Mouse (Mus musculus): Measurements from ENCODE around the gene Gtf2ird1.
A peak's percentile ranks its signal among the peaks of the same experiment; 100 is the strongest.

Gtf2ird1 gene

GRCm38 (mm10) chr5:134444473-134444872 lies 12.0 kb downstream of the Gtf2ird1 start:
- DNase-seq (ENCODE audit: low spot score) = no peak

GRCm38 (mm10) chr5:134442066-134442465 lies 14.4 kb downstream of the Gtf2ird1 start:
- no peak for DNase-seq (ENCODE audit: low spot score)

- no peak for DNase-seq (ENCODE audit: low spot score)
Measured at GRCm38 (mm10) chr5:134441105-134441504, 15.4 kb downstream of the Gtf2ird1 start.

DNA sequence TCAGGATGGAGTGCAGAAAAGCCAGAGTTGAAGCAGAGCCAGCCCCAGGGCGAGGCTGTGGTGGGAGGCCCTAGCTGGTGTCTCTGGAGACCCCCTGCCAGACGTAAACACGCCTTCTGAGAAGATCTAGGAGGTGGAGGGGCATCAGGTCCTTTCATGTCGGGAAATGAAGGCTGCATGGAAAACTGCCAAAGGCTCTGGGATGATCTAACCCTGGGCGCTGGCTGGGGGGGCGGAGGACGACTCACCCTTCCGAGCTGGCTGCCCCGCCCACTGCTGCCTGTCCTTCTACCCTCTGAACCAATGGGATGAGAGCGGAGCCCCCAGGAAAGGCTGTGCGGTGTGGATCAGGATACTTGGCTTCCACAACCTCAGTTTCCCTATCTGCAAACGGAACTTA lies 16.4 kb downstream of the Gtf2ird1 start:
- no peak for DNase-seq (ENCODE audit: low spot score)

GRCm38 (mm10) chr5:134439481-134439880 lies 17.0 kb downstream of the Gtf2ird1 start:
- no peak for DNase-seq (ENCODE audit: low spot score)

DNA sequence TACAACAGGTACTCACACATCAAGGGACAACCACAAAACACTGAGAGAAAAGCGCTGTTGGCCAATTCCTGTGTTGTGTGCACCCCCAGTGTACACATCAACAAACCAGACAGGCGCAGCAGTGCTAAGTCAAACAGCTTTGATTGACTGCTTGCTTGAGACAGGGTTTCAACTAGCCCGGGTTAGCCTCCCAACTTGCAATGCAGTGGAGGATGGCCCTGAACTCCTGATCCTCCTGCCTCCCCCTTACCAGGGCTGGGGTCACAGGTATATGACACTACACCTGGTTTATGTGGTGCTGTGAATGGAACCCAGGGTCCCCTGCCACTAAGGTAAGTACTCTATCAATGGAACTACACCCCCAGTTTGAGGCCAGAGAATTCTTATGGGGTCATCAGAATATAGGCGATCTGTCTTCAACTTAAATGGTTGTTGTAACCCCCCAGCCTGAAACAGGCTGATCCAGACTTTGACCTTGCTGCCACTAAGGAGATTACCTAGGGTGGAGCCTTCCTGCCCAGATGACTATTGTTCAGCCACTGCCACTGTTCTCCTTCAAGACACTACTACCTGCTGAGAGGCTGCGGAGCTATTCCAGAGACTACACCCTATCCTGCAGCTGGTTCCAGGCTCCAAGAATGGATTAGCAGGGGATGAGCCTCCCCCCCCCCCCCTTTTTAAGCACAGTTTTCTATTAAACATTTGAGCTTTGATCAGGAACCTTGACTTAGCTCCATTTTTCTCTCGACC lies 17.7 kb downstream of the Gtf2ird1 start:
- no peak for DNase-seq (ENCODE audit: low spot score)

GRCm38 (mm10) chr5:134437459-134437827 lies 19.1 kb downstream of the Gtf2ird1 start:
- no peak for DNase-seq (ENCODE audit: low spot score)

GRCm38 (mm10) chr5:134436782-134437458 lies 19.6 kb downstream of the Gtf2ird1 start:
- DNase-seq (ENCODE audit: low spot score) = no peak

GRCm38 (mm10) chr5:134435836-134436331 lies 20.6 kb downstream of the Gtf2ird1 start:
- peak; percentile 65 for DNase-seq (ENCODE audit: low spot score)

GRCm38 (mm10) chr5:134433137-134433536 lies 23.4 kb downstream of the Gtf2ird1 start:
- no peak for DNase-seq (ENCODE audit: low spot score)

DNA sequence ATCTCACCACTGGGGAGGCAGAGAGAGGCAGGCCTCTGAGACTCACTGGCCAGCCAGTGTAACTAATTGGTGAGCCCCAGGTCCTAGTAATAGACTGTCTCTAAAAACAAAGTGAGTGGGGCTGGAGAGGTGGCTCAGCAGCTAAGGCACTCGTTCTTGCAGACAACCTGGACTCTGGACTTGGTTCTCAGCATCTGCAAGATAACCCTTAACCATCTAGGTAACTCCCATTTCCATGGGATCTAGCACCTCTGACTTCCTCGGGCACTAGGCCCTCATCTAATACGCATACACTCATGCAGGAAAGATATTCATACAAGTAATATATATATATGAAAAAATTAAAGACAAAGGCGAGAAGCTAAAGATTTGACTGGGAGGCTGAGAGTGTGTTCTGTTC lies 26.4 kb downstream of the Gtf2ird1 start:
- DNase-seq (ENCODE audit: low spot score) = no peak

DNA sequence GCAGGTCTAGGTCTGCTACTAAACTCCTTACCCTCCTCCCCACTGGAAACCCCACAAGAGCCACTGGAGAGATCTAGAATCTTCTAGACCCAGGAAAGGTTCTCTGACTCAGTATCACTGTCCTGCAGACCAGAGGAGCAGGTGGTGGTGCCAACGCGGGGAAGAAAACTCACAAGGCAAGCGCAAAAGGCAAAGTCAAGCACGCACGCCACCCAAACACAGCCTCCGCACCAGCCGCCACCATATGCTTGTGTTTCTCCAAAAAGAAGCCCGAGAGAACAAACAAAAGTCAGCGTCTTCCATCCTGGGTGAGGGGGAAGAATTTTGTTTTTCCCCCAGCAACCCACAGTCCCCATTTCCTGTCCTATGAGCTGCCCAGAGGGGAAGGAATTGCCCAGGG lies 28.9 kb downstream of the Gtf2ird1 start:
- no peak for DNase-seq (ENCODE audit: low spot score)

DNA sequence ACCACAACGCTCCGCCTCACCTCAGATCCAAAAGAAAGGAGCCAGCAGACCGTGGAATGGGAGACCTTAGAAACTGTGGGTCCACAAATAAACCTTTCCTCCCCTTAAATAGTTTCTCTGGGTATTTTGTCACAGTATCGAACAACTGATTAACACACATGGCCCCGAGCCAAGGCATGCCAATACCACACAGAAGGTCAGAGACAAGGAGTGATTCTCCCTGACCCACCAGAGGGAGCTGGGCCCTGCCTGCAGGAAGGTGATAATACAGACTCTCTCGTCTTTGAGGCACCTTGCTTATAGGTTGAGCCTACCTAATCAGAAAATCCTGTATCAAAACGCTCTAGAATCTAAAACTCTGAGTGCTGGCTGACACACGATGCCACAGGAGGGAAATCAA lies 30.9 kb downstream of the Gtf2ird1 start:
- DNase-seq (ENCODE audit: low spot score) = no peak

- no peak for DNase-seq (ENCODE audit: low spot score)
Measured at GRCm38 (mm10) chr5:134423930-134424329, 32.6 kb downstream of the Gtf2ird1 start.

- no peak for DNase-seq (ENCODE audit: low spot score)
Measured at GRCm38 (mm10) chr5:134423372-134423771, 33.1 kb downstream of the Gtf2ird1 start.

GRCm38 (mm10) chr5:134422265-134422925 lies 34.1 kb downstream of the Gtf2ird1 start:
- no peak for DNase-seq (ENCODE audit: low spot score)

DNA sequence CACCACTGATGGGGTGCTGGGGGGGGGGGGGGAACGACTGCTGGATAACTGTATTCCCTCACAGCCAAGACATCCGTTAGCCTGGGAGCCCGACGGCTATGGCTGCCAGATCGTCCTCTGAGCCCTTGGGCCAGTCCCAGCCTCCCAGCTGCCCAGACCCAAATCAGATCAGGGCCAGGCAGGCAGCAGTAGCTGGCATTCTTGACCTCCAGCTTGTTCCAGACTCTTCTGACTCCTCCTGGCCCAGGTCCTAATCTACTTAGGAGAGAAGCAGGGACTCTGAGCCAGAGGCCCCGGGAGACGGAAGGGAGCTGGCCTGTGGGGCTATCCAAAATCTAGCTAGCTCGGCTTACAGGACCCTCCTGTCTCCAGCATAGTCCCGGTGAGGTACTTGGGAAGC lies 35.5 kb downstream of the Gtf2ird1 start:
- no peak for DNase-seq (ENCODE audit: low spot score)

DNA sequence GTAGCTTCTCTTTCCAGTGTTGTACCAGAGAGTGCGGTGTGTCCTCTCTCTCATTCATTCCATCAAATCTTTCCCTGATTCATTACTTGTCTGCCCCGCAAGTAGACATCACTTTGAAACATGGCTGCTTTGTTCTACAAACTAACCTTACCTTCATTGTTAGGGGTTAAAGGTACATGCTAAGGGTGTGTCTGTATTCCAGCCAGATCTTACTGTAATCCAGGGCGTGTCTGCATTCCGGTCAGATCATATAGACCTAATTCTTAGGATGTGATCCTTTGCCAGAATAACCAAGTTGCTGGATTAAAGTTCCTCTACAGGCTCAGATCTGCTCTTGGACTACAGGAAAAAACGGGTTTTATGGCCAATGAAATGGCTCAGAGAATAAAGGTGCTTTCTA lies 36.8 kb downstream of the Gtf2ird1 start:
- DNase-seq (ENCODE audit: low spot score) = no peak

GRCm38 (mm10) chr5:134418315-134419074 lies 38.0 kb downstream of the Gtf2ird1 start:
- no peak for DNase-seq (ENCODE audit: low spot score)

DNA sequence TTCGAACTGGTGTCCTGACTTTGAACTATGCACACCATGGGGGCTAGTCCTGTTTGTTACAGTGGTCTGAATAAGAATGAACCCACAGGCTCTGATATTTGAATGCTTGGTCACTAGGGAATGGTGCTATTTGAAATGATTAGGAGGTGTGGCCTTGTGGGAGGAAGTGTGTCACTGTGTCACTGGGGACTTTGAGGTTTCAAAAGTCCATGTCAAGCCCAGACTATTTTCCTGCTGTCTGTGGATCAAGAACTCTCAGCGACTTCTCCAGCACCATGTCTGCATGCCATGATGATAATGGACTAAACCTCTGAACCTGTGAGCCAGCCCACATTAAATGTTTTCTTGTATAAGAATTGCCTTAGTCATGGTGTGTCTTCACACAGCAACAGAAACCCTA lies 44.2 kb downstream of the Gtf2ird1 start:
- no peak for DNase-seq (ENCODE audit: low spot score)

GRCm38 (mm10) chr5:134410307-134410836 lies 46.1 kb downstream of the Gtf2ird1 start:
- DNase-seq (ENCODE audit: low spot score) = no peak
